Mouse (Mus musculus): ENCODE data around the gene Sacs.
A peak's percentile ranks its signal among the peaks of the same experiment; 100 is the strongest.

The Sacs gene

GRCm38 (mm10) chr14:61160920-61161319 is 22.7 kb downstream of the Sacs start:
- DNase-seq (ENCODE audit: low spot score in 2 of 2), result no peak

DNA sequence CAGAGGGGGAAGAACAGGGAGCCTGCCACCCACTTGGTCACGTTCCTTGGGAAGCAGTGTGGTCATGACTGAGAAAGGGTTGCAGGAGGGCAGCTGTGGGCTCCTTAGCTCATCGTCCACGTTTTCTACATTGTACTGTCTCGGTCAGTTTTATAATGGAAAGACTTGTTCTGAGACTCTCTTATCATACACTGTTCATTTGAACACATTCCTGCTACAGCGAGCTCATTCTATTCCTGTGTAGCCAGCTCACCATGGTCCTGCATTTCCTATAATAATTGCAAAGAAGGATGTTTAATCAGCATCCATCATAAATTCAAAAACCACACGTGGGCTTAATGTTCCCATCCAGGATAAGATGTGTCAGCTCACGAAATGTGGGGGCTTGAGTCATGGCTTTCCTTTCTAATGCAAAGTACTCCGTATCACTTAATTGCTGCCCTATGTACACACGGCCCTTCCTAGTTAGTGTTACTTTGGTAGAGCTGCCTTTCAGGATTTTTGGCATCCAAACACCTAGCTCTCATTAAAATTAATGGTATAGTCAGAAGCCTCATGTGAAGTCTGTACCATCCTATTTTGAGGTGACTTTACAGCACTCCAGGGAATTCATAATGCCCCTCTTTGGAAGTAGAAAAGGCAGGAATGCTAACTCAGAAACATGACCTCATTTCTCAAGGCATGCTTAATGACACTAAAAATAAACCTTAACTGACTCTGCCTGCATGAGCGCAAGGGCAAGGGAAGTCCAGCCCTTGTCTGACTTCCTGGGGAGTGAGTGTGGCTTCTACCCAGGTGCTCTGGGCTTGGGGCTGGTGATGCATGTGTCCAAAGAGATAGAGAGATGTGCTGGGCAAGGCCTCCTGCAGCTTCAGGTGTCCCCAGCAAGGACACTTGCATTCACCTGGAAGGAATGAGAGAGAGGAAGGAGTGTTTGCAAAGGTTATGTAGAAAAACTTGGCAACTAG is 23.4 kb downstream of the Sacs start:
- no peak for DNase-seq (ENCODE audit: low spot score in 2 of 2)

DNA sequence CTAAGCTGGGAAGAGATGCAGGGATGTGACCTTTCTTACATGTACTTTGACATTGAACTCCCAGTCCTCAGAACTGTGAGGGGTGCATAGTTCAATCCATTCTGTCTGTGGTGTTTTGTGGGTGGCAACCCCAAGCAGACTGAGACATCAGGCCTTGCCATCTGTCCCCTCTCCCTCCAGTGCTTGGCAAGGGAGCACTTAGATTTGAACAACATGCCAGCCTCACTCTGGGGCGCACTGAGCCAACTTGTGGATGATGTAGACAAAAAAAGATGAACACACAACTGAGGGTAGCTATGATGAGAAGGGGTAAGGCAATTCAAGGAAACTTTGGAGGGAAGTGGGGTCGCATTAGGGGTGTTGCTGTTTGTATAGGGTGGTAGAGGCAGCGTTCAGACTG is 26.2 kb downstream of the Sacs start:
- no peak for DNase-seq (ENCODE audit: low spot score in 2 of 2)

DNA sequence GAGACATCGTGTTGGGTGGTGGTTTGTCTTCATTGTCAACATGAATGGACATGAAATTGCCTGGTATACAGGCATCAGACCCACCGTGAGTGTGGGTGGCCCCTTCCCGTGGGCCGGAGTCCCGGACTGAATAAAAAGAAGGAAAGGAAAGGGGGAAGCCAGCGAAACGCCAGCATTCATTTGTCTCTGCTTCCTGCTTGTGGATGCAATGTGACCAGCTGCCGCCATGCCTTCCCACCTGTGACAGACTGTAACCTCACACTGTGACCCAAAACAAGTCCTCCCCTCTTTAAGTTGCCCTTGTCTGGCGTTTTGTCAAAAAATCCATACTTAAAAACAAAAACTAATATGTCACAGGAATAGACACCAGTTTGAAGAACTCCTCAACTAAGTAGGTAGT is 27.7 kb downstream of the Sacs start:
- DNase-seq (ENCODE audit: low spot score in 2 of 2), result no peak

- DNase-seq (ENCODE audit: low spot score in 2 of 2), result no peak
Measured at GRCm38 (mm10) chr14:61171261-61171970, 33.2 kb downstream of the Sacs start.

DNA sequence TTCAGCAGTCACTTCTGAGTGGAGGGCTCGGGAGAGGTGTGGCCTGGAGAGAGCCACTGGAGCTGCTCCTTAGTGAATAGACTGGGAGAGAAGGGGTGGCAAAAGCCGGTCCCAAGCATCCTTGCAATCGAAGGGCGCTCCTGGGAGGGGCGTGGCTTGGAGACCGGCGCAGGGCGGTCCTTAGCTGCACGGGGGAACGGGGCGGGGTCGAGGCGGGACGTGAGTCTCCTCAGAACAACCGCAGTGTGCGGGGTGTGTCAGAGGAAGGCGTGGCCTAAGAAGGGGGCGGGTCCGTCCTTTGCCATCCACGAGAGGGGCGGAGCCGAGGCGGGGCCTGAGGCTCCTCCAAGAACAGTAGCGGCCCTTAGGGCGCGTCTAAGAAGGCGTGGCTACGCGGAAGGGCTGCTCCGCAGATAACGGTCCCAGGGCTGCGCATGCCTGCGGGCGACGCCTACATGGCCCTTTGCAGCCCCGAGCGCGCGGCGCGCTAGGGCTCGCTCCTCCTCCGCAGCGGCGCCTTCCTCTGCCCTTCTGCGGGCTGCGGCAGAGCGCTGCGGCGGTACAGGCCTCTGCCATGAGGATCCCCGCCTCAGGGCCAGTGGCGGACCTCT is 34.4 kb downstream of the Sacs start:
- DNase-seq (ENCODE audit: low spot score in 2 of 2), result peak; percentile 99 to 100

- peak; percentile 77 to 83 for DNase-seq (ENCODE audit: low spot score in 2 of 2)
Measured at GRCm38 (mm10) chr14:61173229-61173628, 35.0 kb downstream of the Sacs start.

DNA sequence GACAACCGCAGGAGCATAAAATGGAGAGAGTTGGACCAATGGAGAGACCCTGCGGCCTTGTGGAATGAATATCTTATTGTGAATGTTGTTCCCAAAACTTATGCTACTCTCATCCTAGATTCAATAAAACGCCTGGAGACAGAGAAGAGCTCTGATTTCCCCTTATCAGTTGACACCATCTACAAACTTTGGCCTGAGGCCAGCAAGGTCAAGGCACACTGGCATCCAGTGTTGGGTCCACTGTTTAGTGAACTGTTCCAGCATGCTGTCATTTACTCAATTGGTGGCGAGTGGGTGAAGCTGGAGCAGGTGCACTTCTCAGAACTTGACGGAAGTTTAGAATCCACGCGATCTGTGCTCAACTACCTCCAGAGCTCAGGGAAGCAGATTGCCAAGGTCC is 53.6 kb downstream of the Sacs start:
- DNase-seq (ENCODE audit: low spot score in 2 of 2), result no peak

GRCm38 (mm10) chr14:61192326-61192725 is 54.1 kb downstream of the Sacs start:
- DNase-seq (ENCODE audit: low spot score in 2 of 2), result no peak

- DNase-seq (ENCODE audit: low spot score in 2 of 2), result no peak
Measured at GRCm38 (mm10) chr14:61194416-61194815, 56.2 kb downstream of the Sacs start.

GRCm38 (mm10) chr14:61210111-61210510 is 71.9 kb downstream of the Sacs start:
- DNase-seq (ENCODE audit: low spot score in 2 of 2), result no peak

DNA sequence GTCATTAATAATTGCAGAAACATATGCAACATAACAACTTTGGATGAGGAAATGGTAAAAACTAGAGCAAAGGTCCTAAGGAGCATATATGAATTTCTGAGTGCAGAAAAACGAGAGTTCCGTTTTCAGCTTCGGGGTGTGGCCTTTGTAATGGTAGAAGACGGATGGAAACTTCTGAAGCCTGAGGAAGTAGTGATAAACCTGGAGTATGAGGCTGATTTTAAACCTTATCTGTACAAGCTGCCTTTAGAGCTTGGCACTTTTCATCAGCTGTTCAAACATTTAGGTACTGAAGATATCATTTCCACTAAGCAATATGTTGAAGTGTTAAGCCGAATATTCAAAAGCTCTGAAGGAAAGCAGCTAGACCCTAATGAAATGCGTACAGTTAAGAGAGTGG is 73.5 kb downstream of the Sacs start:
- no peak for DNase-seq (ENCODE audit: low spot score in 2 of 2)

- DNase-seq (ENCODE audit: low spot score in 2 of 2), result no peak
Measured at GRCm38 (mm10) chr14:61221166-61221565, 82.9 kb downstream of the Sacs start.

GRCm38 (mm10) chr14:61222506-61222905 is 84.2 kb downstream of the Sacs start:
- no peak for DNase-seq (ENCODE audit: low spot score in 2 of 2)

DNA sequence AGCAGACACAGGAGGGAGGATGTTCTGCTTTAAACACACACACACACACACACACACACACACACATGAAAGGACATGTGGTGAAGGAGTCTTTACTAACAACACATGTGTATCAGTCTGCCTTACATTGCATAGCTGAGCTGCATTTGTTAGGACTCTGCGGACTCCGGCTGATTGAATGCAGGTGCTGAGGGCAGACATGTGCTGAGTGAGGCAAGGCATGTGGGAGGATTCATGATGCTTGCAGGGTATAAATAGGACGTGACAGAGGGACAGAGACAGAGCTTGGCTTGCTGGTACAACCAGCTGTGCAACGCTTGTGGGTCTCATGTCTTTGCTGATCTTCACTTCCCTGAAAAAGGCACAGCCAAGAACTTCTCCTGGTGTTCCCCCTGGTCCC is 85.5 kb downstream of the Sacs start:
- no peak for DNase-seq (ENCODE audit: low spot score in 2 of 2)

GRCm38 (mm10) chr14:61224387-61225077 is 86.3 kb downstream of the Sacs start:
- DNase-seq (ENCODE audit: low spot score in 2 of 2), result no peak

- no peak for DNase-seq (ENCODE audit: low spot score in 2 of 2)
Measured at GRCm38 (mm10) chr14:61226151-61226550, 87.9 kb downstream of the Sacs start.

- DNase-seq (ENCODE audit: low spot score in 2 of 2), result no peak
Measured at GRCm38 (mm10) chr14:61229763-61230162, 91.5 kb downstream of the Sacs start.

DNA sequence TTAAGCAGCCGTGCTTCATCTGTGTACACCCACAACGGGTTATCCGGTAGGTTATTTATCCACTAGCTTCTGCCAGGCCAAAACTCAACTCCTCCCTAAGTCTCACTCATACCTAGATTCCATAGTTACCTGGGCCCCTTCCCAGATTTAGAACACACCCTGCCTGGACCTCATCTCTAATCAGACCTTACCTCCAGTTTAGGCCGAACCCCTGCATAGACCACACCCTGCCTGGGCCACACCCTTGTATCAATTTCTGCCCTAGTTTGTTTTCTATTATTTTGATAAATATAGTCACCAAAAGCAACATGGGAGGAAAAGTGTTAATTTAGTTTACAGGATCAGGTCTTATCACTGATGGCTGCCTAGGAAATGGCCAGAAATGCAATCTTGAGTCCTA is 91.9 kb downstream of the Sacs start:
- no peak for DNase-seq (ENCODE audit: low spot score in 2 of 2)

GRCm38 (mm10) chr14:61232016-61232568 is 93.8 kb downstream of the Sacs start:
- DNase-seq (ENCODE audit: low spot score in 2 of 2), result no peak

- DNase-seq (ENCODE audit: low spot score in 2 of 2), result no peak
Measured at GRCm38 (mm10) chr14:61235846-61236474, 97.7 kb downstream of the Sacs start.

Data from spleen, postnatal 10 days (tissue).